Mouse (Mus musculus) liver, embryonic 15.5 days (tissue): ENCODE data around the gene Sumo1. TPM values are rescaled to one million over a fixed set of nuclear protein-coding genes. Genes with fewer than 3 reads are reported as not detected.
"Not testable (repeated sequence)": the region's sequence is repeated elsewhere in the genome, so short reads cannot be mapped to it uniquely, and the experiment has no call there.

Experiments used
- ATAC-seq: fragments of 200-750 bp; cut with Nextera tagmentation; 2 replicates; pipeline ENCODE4 v1.8.0; 2017; ENCODE audit warnings: moderate number of reproducible peaks, mild to moderate bottlenecking, moderate library complexity; ENCODE audit not compliant: insufficient read depth
- H3K27ac ChIP-seq: fragments of 300-500 bp; sonication (generic); replicated peaks from 2 replicates; pipeline ENCODE4 v1.5.1; 2015; ENCODE audit warnings: mild to moderate bottlenecking, inconsistent platforms
- H3K27me3 ChIP-seq: fragments of 300-500 bp; sonication (generic); 2 replicates; pipeline ENCODE4 v1.6.1; 2015; ENCODE audit warnings: mild to moderate bottlenecking, inconsistent platforms
- H3K36me3 ChIP-seq: fragments of 300-500 bp; sonication (generic); replicated peaks from 2 replicates; pipeline ENCODE4 v1.6.1; 2015; ENCODE audit warnings: moderate library complexity, mild to moderate bottlenecking, inconsistent platforms
- H3K4me1 ChIP-seq: fragments of 300-500 bp; sonication (generic); replicated peaks from 2 replicates; pipeline ENCODE4 v1.6.1; 2015; ENCODE audit warnings: inconsistent platforms
- H3K4me2 ChIP-seq: fragments of 300-500 bp; sonication (generic); 2 replicates; pipeline ENCODE4 v1.6.1; 2015; ENCODE audit warnings: moderate library complexity, mild to moderate bottlenecking, inconsistent platforms
- H3K4me3 ChIP-seq: fragments of 300-500 bp; sonication (generic); replicated peaks from 2 replicates; pipeline ENCODE4 v1.5.1; 2015; ENCODE audit warnings: mild to moderate bottlenecking, inconsistent platforms
- H3K9ac ChIP-seq: fragments of 300-500 bp; sonication (generic); 2 replicates; pipeline ENCODE4 v1.6.1; 2015; ENCODE audit warnings: moderate library complexity, mild to moderate bottlenecking, inconsistent platforms
- H3K9me3 ChIP-seq: fragments of 300-500 bp; sonication (generic); replicated peaks from 2 replicates; pipeline ENCODE4 v1.6.1; 2016; ENCODE audit warnings: inconsistent platforms
- WGBS: fragments of 180-500 bp; shearing (Covaris S2); methylation state at CpG from one replicate; pipeline ENCODE4 v1.1.7; 2015; ENCODE audit warnings: mixed read lengths; ENCODE audit not compliant: insufficient replicate concordance; 5-methylcytosine and 5-hydroxymethylcytosine counted together
- polyA plus RNA-seq: library from polyadenylated mRNA; unstranded; fragments of >200 nt; fragmentation: Nextera tagmentation; extraction: Ambion mirVana; gene quantifications from 2 replicates; pipeline ENCODE4 v1.2.1, GENCODE M21; 2015

Sumo1 gene
- polyA plus RNA-seq, 1 experiment from 2014 or later, result 126 TPM

- H3K27ac ChIP-seq, result no peak overlapping the region
- WGBS, result 23% methylated on average over 6 of the region's 6 CpGs
- H3K36me3 ChIP-seq, result no peaks in the 10 kb centered on the region
- H3K4me1 ChIP-seq, result peaks cover 31% of the 10 kb centered on the region
- no peak overlapping the region for H3K9ac ChIP-seq
- no peak overlapping the region for H3K4me3 ChIP-seq
- no peaks in the 10 kb centered on the region for H3K9me3 ChIP-seq
- ATAC-seq, result no peak
- H3K27me3 ChIP-seq, result no peaks in the 10 kb centered on the region
- H3K4me2 ChIP-seq, result no peak overlapping the region
Measured at GRCm38 (mm10) chr1:59633056-59633455, 37.6 kb downstream of the Sumo1 start.

GRCm38 (mm10) chr1:59631986-59632659 lies 38.5 kb downstream of the Sumo1 start:
- Histone ChIP-seq H3K27ac (no peak overlapping the region), H3K4me1 (peaks cover 31% of the 10 kb centered on the region), H3K4me3 (no peak overlapping the region), H3K9ac (no peak overlapping the region), H3K36me3 (no peaks in the 10 kb centered on the region), H3K27me3 (no peaks in the 10 kb centered on the region), H3K9me3 (no peaks in the 10 kb centered on the region), H3K4me2 (no peak overlapping the region)
- 33% methylated on average over 5 of the region's 5 CpGs for WGBS
- ATAC-seq, result peak; percentile 63

GRCm38 (mm10) chr1:59630356-59630755 lies 40.3 kb downstream of the Sumo1 start:
- H3K4me2 ChIP-seq, H3K27me3 ChIP-seq, H3K4me3 ChIP-seq, H3K9ac ChIP-seq, H3K36me3 ChIP-seq, H3K9me3 ChIP-seq, H3K27ac ChIP-seq, ATAC-seq: not testable (repeated sequence)
- WGBS, result 73% methylated on average over 6 of the region's 6 CpGs
- peaks cover 22% of the 10 kb centered on the region for H3K4me1 ChIP-seq

- Histone ChIP-seq H3K36me3 (no peaks in the 10 kb centered on the region), H3K27ac (no peak overlapping the region), H3K4me2 (no peak overlapping the region), H3K4me1 (peaks cover 22% of the 10 kb centered on the region), H3K9me3 (no peaks in the 10 kb centered on the region), H3K4me3 (no peak overlapping the region), H3K27me3 (no peaks in the 10 kb centered on the region), H3K9ac (no peak overlapping the region)
- WGBS, result 38% methylated on average over 6 of the region's 6 CpGs
- no peak for ATAC-seq
Measured at GRCm38 (mm10) chr1:59629194-59629593, 41.4 kb downstream of the Sumo1 start.

- no peak overlapping the region for H3K9ac ChIP-seq
- no peaks in the 10 kb centered on the region for H3K36me3 ChIP-seq
- no peaks in the 10 kb centered on the region for H3K4me1 ChIP-seq
- no peaks in the 10 kb centered on the region for H3K9me3 ChIP-seq
- H3K4me2 ChIP-seq, result no peak overlapping the region
- ATAC-seq, result no peak
- H3K27me3 ChIP-seq, result 0 out of 2 replicates have a peak, but pooled peaks cover 3% of the 10 kb centered on the region
- WGBS, result 66% methylated on average over 5 of the region's 5 CpGs
- no peak overlapping the region for H3K4me3 ChIP-seq
- no peak overlapping the region for H3K27ac ChIP-seq
Measured at GRCm38 (mm10) chr1:59625410-59625809, 45.2 kb downstream of the Sumo1 start.

- no peaks in the 10 kb centered on the region for H3K9me3 ChIP-seq
- H3K27ac ChIP-seq, result no peak overlapping the region
- H3K4me2 ChIP-seq, result no peak overlapping the region
- 0 out of 2 replicates have a peak, but pooled peaks have one; percentile 47 for ATAC-seq
- H3K9ac ChIP-seq, result no peak overlapping the region
- H3K4me3 ChIP-seq, result no peak overlapping the region
- WGBS, result 22% methylated on average over 5 of the region's 5 CpGs
- H3K36me3 ChIP-seq, result no peaks in the 10 kb centered on the region
- H3K27me3 ChIP-seq, result 0 out of 2 replicates have a peak, but pooled peaks cover 3% of the 10 kb centered on the region
- no peaks in the 10 kb centered on the region for H3K4me1 ChIP-seq
Measured at GRCm38 (mm10) chr1:59623325-59624017, 47.2 kb downstream of the Sumo1 start.

- Histone ChIP-seq H3K4me1 (no peaks in the 10 kb centered on the region), H3K36me3 (no peaks in the 10 kb centered on the region), H3K27me3 (0 out of 2 replicates have a peak, but pooled peaks cover 3% of the 10 kb centered on the region), H3K27ac (no peak overlapping the region), H3K4me2 (no peak overlapping the region), H3K9me3 (no peaks in the 10 kb centered on the region), H3K4me3 (no peak overlapping the region), H3K9ac (no peak overlapping the region)
- no peak for ATAC-seq
- 63% methylated on average over 10 of the region's 10 CpGs for WGBS
Measured at GRCm38 (mm10) chr1:59619201-59619600, 51.4 kb downstream of the Sumo1 start.

- H3K4me1 ChIP-seq, result no peaks in the 10 kb centered on the region
- no peak overlapping the region for H3K9ac ChIP-seq
- no peaks in the 10 kb centered on the region for H3K27me3 ChIP-seq
- H3K27ac ChIP-seq, result no peak overlapping the region
- H3K4me2 ChIP-seq, result no peak overlapping the region
- no peak for ATAC-seq
- H3K4me3 ChIP-seq, result no peak overlapping the region
- H3K9me3 ChIP-seq, result no peaks in the 10 kb centered on the region
- 65% methylated on average over 2 of the region's 2 CpGs for WGBS
- H3K36me3 ChIP-seq, result no peaks in the 10 kb centered on the region
Measured at GRCm38 (mm10) chr1:59615021-59615420, 55.6 kb downstream of the Sumo1 start.

- no peak for ATAC-seq
- H3K4me2 ChIP-seq, result no peak overlapping the region
- no peaks in the 10 kb centered on the region for H3K4me1 ChIP-seq
- no peak overlapping the region for H3K4me3 ChIP-seq
- no peaks in the 10 kb centered on the region for H3K27me3 ChIP-seq
- no peak overlapping the region for H3K27ac ChIP-seq
- no peak overlapping the region for H3K9ac ChIP-seq
- no peaks in the 10 kb centered on the region for H3K9me3 ChIP-seq
- no peaks in the 10 kb centered on the region for H3K36me3 ChIP-seq
- WGBS, result 34% methylated on average over 6 of the region's 6 CpGs
Measured at GRCm38 (mm10) chr1:59613795-59614194, 56.8 kb downstream of the Sumo1 start.

GRCm38 (mm10) chr1:59610929-59611328 lies 59.7 kb downstream of the Sumo1 start:
- Histone ChIP-seq H3K4me2 (no peak overlapping the region), H3K27ac (no peak overlapping the region), H3K36me3 (no peaks in the 10 kb centered on the region), H3K9me3 (no peaks in the 10 kb centered on the region), H3K4me3 (no peak overlapping the region), H3K4me1 (no peaks in the 10 kb centered on the region), H3K9ac (no peak overlapping the region), H3K27me3 (no peaks in the 10 kb centered on the region)
- ATAC-seq, result no peak
- WGBS, result 78% methylated on average over 3 of the region's 3 CpGs

GRCm38 (mm10) chr1:59609896-59610295 lies 60.7 kb downstream of the Sumo1 start:
- no peak overlapping the region for H3K27ac ChIP-seq
- no peak for ATAC-seq
- H3K4me3 ChIP-seq, result no peak overlapping the region
- H3K9me3 ChIP-seq, result no peaks in the 10 kb centered on the region
- 59% methylated on average over 10 of the region's 10 CpGs for WGBS
- H3K27me3 ChIP-seq, result no peaks in the 10 kb centered on the region
- H3K4me2 ChIP-seq, result no peak overlapping the region
- H3K4me1 ChIP-seq, result no peaks in the 10 kb centered on the region
- no peak overlapping the region for H3K9ac ChIP-seq
- H3K36me3 ChIP-seq, result no peaks in the 10 kb centered on the region
